Mouse (Mus musculus): ENCODE results near the gene Rrp12. TPM values are rescaled to one million over a fixed set of nuclear protein-coding genes. Genes with fewer than 3 reads are reported as not detected.

Rrp12 gene
- total RNA-seq, 2 experiments from 2014 or later, result 39.2 to 42.1 TPM

GRCm38 (mm10) chr19:41835816-41836215 lies 60.2 kb downstream of the Rrp12 start:
- intact Hi-C loops (cut with DNase I), result no loop called here
- DNase-seq (ENCODE audit: low spot score in 2 of 2), result peak; percentile 35 to 44

- DNase-seq (ENCODE audit: low spot score in 2 of 2), result no peak
- intact Hi-C loops (cut with DNase I), result no loop called here
Observed at GRCm38 (mm10) chr19:41835407-41835806, 60.6 kb downstream of the Rrp12 start.

GRCm38 (mm10) chr19:41832501-41833201 lies 63.3 kb downstream of the Rrp12 start:
- DNase-seq (ENCODE audit: low spot score in 2 of 2), result peak in 1 of 2 experiments; percentile 13
- intact Hi-C loops (cut with DNase I), result no loop called here

- intact Hi-C loops (cut with DNase I), result loop anchor here (2.0 kb wide), 1 partner anchor 15 kb away; no protein-coding TSS in a partner anchor
- no peak for DNase-seq (ENCODE audit: low spot score in 2 of 2)
Observed at GRCm38 (mm10) chr19:41831718-41832391, 64.1 kb downstream of the Rrp12 start.

GRCm38 (mm10) chr19:41831101-41831570 lies 64.8 kb downstream of the Rrp12 start:
- intact Hi-C loops (cut with DNase I), result loop anchor here (2.0 kb wide), 1 partner anchor 16 kb away; no protein-coding TSS in a partner anchor
- DNase-seq (ENCODE audit: low spot score in 2 of 2), result peak; percentile 45 to 57

- intact Hi-C loops (cut with DNase I), result loop anchor here (2.0 kb wide), 1 partner anchor 16 kb away; no protein-coding TSS in a partner anchor
- DNase-seq (ENCODE audit: low spot score in 2 of 2), result peak; percentile 61 to 66
Observed at GRCm38 (mm10) chr19:41830106-41831031, 65.6 kb downstream of the Rrp12 start.

GRCm38 (mm10) chr19:41829381-41830105 lies 66.4 kb downstream of the Rrp12 start, which contains the start of gene Frat1:
Gene Frat1 (plus strand): TSS chr19:41829970.
- intact Hi-C loops (cut with DNase I), result loop anchor here (2.0 kb wide), 1 partner anchor 17 kb away; no protein-coding TSS in a partner anchor
- DNase-seq (ENCODE audit: low spot score in 2 of 2), result peak; percentile 88 to 95

- intact Hi-C loops (cut with DNase I), result no loop called here
- no peak for DNase-seq (ENCODE audit: low spot score in 2 of 2)
Observed at GRCm38 (mm10) chr19:41828941-41829340, 67.0 kb downstream of the Rrp12 start.

- intact Hi-C loops (cut with DNase I), result no loop called here
- no peak for DNase-seq (ENCODE audit: low spot score in 2 of 2)
Observed at GRCm38 (mm10) chr19:41826529-41826928, 69.4 kb downstream of the Rrp12 start.

- intact Hi-C loops (cut with DNase I), result no loop called here
- DNase-seq (ENCODE audit: low spot score in 2 of 2), result no peak
Observed at GRCm38 (mm10) chr19:41824950-41825349, 71.0 kb downstream of the Rrp12 start.

GRCm38 (mm10) chr19:41822589-41822988 lies 73.4 kb downstream of the Rrp12 start:
- intact Hi-C loops (cut with DNase I), result no loop called here
- DNase-seq (ENCODE audit: low spot score in 2 of 2), result no peak

GRCm38 (mm10) chr19:41821436-41821835 lies 74.5 kb downstream of the Rrp12 start:
- intact Hi-C loops (cut with DNase I), result no loop called here
- no peak for DNase-seq (ENCODE audit: low spot score in 2 of 2)

GRCm38 (mm10) chr19:41818749-41819148 lies 77.2 kb downstream of the Rrp12 start:
- intact Hi-C loops (cut with DNase I), result no loop called here
- DNase-seq (ENCODE audit: low spot score in 2 of 2), result no peak

GRCm38 (mm10) chr19:41817325-41817724 lies 78.6 kb downstream of the Rrp12 start:
- intact Hi-C loops (cut with DNase I), result no loop called here

GRCm38 (mm10) chr19:41816915-41817314 lies 79.1 kb downstream of the Rrp12 start:
- intact Hi-C loops (cut with DNase I), result no loop called here
- DNase-seq (ENCODE audit: low spot score in 2 of 2), result no peak

More at GRCm38 (mm10) chr19:41817325-41817724, 78.6 kb downstream of the Rrp12 start:
- DNase-seq (ENCODE audit: low spot score in 2 of 2), result no peak

GRCm38 (mm10) chr19:41816410-41816809 lies 79.6 kb downstream of the Rrp12 start:
- no peak for DNase-seq (ENCODE audit: low spot score in 2 of 2)
- intact Hi-C loops (cut with DNase I), result no loop called here

GRCm38 (mm10) chr19:41813374-41813773 lies 82.6 kb downstream of the Rrp12 start:
- no peak for DNase-seq (ENCODE audit: low spot score in 2 of 2)
- intact Hi-C loops (cut with DNase I), result no loop called here

All from left cerebral cortex, postnatal 14 days (tissue).